Mouse (Mus musculus): Measurements from ENCODE around the gene Mars.
A peak's percentile ranks its signal among the peaks of the same experiment; 100 is the strongest.
"Not testable (repeated sequence)": the region's sequence is repeated elsewhere in the genome, so short reads cannot be mapped to it uniquely, and the experiment has no call there.

The Mars gene

GRCm38 (mm10) chr10:127310523-127311475 is 787 bp downstream of the Mars start:
- DNase-seq (ENCODE audit: low read depth): peak; percentile 64

DNA sequence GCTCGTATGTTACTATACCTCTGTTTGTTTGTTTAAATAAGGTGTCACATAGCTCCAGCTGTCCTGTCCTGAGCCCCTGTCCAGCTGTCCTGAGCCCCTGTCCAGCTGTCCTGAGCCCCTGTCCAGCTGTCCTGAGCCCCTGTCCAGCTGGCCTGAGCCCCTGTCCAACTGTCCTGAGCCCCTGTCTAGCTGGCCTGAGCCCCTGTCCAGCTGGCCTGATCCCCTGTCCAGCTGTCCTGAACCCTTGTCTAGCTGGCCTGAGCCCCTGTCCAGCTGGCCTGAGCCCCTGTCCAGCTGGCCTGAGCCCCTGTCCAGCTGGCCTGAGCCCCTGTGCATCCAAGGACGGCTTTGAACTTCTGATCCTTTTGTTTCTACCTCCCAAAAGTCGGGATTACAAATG is 2.4 kb downstream of the Mars start:
- not testable (repeated sequence) for DNase-seq (ENCODE audit: low read depth)

- DNase-seq (ENCODE audit: low read depth): no peak
Measured at GRCm38 (mm10) chr10:127303136-127303535, 8.4 kb downstream of the Mars start.

GRCm38 (mm10) chr10:127300361-127300760 is 11.2 kb downstream of the Mars start:
- DNase-seq (ENCODE audit: low read depth): no peak

DNA sequence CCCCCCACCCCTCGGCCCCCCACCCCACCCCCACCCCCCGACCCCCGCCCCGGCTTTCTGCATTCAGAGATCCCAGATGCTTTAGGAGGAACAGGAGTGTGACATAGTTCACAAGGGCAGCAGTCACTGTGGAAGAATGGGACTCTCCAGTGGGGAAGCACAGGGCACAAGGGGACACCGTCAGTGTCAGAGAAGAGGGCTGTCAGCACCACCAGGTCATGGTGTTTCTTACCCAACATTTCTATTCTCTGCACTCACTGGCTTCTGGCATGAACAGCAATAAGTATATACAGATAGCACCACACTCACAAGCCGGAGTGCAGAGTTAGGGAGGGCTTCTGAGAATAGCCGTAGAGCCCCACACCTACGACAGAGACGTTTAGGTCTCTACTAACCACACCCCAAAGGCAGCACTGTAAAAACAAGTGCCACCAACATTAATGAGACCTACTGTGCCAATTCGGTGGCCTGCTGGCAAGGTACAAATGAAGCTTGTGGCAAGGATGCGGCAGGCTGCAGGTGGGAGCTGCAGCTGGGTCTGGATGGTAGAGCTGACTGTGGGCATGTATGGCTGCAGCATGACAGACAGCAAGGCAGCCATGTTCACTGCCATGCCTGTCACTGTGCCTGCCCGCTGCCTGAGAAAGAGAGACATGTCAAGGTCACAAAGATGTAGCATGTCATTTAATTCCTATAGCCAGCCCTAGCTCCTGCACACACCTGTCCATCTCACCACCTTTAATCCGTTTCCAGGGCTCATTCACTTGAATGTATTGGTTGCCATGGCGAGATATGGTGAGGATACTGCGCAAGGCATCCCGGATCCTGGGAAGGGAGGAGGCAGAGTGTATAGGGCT is 14.3 kb downstream of the Mars start:
- DNase-seq (ENCODE audit: low read depth): no peak

GRCm38 (mm10) chr10:127295986-127296794 is 15.4 kb downstream of the Mars start:
- DNase-seq (ENCODE audit: low read depth): no peak

GRCm38 (mm10) chr10:127294895-127295510 is 16.6 kb downstream of the Mars start:
- DNase-seq (ENCODE audit: low read depth): no peak

DNA sequence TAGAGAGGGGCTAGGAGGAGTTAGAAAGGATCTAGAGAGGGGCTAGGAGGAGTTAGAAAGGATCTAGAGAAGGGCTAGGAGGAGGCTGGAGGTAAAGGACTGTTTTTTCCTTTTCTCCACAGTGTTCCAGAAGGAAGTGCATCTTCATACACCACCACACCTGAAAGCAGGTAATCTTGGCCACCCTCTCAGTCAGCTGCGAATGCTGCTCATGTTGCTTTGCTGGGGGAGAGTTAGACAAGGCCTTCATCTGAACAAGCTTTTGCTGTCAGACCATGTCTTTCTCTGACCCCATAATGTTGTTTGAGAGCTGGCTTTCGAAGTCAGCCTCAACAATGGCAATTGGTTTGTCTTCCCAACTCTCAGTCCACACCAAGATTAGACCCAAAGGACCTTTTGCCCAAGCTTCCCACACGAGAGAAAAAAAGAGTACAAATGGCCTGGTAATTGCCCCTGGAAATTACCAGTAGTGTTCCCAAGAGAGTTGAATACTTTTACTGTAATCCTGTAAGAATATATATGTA is 17.9 kb downstream of the Mars start:
- no peak for DNase-seq (ENCODE audit: low read depth)

DNA sequence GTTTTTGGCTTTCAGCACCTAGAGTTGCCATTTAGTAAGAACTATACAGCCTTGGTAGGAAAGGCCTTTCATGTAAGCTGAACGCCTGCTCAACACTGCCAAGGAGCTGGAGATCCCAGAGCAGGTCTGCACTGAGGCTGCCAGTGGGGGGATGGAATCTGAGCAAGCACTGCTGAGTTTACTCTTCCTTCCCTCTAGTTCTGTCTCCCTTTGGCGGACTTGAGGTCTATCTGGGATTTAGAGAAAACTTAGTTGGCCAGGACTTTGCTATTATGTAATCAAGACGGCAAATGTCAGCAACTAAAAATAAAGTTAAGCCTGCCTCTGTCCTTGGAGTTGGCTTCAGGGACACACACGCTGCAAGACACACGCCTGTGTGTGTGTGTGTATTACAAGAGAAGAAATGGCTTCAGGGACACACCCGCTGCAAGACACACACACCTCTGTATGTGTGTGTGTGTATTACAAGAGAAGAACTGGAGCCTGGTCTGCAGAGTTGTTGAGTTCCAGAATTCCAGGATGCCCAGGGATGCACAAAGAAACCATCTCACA is 18.5 kb downstream of the Mars start:
- no peak for DNase-seq (ENCODE audit: low read depth)

DNA sequence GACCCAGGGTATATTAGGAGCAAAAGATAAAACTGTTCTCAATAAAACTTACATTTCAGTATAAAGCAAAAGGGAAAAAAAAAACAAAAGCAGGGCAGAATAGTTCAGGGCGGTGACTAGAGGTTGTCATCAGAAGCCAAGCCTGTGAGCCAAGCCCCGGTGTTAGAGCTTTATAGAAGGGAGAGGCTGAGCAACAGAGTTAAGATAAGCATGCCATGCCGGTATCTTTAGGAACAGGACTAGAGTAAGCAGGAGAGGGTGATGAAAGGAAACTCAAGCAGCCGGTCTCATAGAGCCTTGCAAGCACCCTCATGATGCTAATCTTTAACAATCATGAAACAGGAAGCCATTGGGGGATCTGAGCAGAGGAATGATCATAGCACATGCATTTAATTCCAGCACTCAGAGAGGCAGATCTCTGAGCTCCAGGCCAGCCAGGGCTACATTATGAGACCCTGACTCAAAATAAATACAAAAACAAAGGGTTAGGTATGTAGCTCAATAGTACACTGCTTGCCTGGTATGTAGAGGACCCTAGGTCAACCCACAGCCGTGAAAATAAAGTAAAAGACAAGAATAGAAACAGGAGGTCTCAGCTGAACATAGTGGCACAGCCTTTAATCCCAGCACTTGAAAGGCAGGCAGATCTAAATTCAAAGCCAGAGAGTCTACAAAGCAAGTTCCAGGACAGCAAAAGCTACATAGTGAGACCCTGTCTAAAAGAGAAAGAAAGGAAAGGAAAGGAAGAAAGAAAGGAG is 19.5 kb downstream of the Mars start:
- DNase-seq (ENCODE audit: low read depth): peak; percentile 82

GRCm38 (mm10) chr10:127290930-127291880 is 20.4 kb downstream of the Mars start:
- peak; percentile 61 for DNase-seq (ENCODE audit: low read depth)

- DNase-seq (ENCODE audit: low read depth): peak; percentile 100
Measured at GRCm38 (mm10) chr10:127290307-127290929, 21.2 kb downstream of the Mars start.

- DNase-seq (ENCODE audit: low read depth): peak; percentile 70
Measured at GRCm38 (mm10) chr10:127289573-127290191, 21.9 kb downstream of the Mars start.

DNA sequence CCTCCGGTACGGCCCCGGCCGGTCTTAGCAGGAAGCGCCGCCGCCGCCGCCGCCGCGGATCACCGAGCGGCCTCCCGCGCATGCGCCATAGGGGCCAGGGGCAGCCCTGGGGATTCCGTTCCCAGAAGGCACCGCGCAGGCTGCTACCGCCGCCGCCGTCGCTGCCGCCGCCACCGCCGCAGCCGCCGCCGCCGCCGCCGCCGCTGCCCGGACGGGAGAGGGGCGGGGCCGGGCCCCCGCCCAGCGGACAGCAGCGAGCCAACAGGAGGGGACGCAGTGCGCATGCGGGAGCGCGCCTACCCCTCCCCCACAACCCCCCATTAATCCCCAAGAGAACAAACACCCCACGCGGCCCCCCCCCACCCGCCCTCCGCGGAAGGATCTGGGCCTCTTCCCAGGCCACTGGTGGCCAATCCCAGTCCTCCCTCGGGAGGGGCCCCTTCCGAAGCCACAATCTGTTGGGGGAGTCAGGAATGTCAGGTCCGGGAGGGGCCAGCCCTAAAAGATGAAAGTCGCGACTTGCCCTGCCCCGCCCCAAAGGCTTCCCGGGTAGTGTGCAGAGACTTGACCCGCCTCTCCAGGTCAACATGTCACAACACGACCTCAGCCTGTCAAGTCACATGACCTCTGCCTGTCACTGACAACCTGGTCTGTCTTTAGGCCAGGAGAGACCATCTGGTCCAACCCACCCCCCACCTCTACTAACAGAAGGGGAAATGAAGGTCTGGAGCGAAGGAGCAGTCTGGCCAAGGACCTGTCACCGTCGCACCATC is 22.6 kb downstream of the Mars start, which contains the start of gene Mbd6:
Gene Mbd6, minus strand, starts transcription at position 219 of the 773 bp plus-strand sequence.
- peak; percentile 77 for DNase-seq (ENCODE audit: low read depth)

DNA sequence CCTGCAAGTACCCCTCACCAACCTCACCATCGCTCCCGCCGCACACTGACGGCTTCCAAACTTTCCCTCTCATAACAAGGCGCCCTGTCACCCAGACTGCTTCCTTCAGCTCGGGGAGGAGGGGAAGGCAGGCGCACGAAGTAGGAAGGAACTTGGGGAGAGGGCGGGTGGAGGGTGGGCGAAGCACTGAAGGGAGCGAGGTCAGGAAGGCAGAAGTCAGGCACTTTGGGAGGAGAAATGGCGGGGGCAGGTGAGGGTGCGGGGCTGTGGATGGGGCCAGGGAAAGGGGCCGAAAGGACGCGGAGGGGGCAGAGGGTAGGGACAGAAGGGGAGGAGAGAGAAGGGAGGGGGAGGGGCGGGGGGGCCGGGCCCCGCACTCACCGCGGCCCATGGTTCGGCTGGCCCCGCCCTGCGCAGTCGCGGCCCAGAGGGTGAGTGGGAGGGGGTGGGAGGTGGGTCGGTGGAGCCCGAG is 23.2 kb downstream of the Mars start:
- DNase-seq (ENCODE audit: low read depth): no peak

DNA sequence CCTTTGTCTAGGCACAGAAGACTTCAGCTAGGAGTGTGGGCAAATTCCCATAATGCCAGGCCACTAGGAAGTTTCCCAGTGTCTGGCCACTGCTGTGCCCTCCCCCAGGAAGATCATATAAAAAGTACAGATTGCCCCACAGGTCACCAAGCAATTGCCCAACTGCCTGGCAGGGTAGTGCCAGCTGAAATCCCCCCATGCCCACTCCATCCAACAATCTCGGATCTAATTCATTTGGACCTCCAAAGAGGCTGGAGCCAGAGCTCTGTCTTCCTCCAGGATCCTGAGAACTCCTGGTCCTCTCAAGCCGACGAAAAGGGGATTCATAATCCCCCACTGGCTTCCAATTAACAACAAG is 23.7 kb downstream of the Mars start:
- no peak for DNase-seq (ENCODE audit: low read depth)

GRCm38 (mm10) chr10:127287271-127287935 is 24.2 kb downstream of the Mars start:
- DNase-seq (ENCODE audit: low read depth): no peak
